Mouse (Mus musculus) kidney, adult 2 months (tissue): ENCODE results near the gene Lrrc39.

Experiments used
- CTCF ChIP-seq: fragments of 200-500 bp; conservative IDR thresholded peaks from 2 replicates; pipeline ENCODE4 v1.5.1; 2011; ENCODE audit warnings: low read depth, mild to moderate bottlenecking, control low read depth, low read length, moderate library complexity, mixed read lengths; ENCODE audit not compliant: insufficient read depth, insufficient read length
- POLR2A ChIP-seq: fragments of 200-500 bp; IDR thresholded peaks from one replicate; pipeline ENCODE4 v1.6.1; 2011; ENCODE audit warnings: low read depth, low read length, control low read depth

- TF ChIP-seq CTCF (no peak), POLR2A (no peak)
Observed at GRCm38 (mm10) chr3:116520141-116520761, 42.5 kb upstream of the Lrrc39 start.
